Mouse (Mus musculus): ENCODE measurements around the gene Emc3. TPM values are rescaled to one million over a fixed set of nuclear protein-coding genes. Genes with fewer than 3 reads are reported as not detected.

Gene Emc3
- total RNA-seq (2012; rRNA removed) (52.7 and 62.2 TPM in 2 replicates), total RNA-seq (2014; rRNA removed) (87.5 and 90.9 TPM in 2 replicates), polyA plus RNA-seq (2012; ENCODE audit: insufficient read length, low read depth) (64.6 and 64.9 TPM in 2 replicates)

DNA sequence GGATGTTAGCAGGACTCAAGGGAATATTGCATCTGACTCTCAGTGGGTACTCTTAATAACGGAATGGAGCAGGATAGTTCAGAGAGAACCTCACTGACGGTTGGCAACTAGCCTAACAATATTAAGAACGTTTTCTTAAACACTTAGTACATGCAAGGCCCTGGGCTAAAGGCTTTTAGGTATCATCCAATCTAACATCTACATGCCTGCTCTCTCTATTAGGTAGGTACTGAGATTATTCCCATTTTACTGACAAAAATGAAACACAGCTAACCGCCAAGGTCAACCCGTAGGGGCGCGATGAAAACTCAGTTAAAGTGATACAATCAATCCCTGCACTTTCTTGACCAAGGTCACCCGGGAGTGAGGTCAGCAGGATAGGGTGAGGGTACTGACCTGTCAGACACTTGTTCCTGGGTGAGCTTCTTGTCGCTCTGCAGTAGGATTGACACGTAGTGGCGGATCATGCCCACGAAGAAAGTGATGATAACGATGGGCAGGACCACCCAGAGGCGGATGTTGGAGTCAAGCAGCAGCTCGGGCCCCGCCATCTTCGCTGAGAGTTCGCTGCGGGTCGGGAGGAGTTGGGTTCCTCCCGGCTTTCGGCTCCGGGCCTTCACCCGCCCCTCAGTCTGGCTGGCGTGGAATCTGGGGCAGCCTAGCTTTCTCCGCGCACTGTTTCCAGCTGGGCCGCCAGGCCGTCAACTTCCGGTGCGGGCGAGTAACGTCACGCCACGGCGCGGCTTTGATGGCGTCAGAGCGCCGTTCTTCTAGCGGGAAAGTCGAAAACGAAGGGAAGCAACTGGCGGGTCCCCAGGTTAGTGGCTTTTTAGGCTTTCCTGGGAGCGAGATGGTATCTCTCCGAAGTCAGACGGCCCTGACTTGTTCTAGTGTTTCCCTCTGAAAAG lies at the start of gene Emc3, which contains the start of gene Fancd2:
Emc3 (minus strand) TSS at position 721 of the 908 bp plus-strand sequence.
Fancd2 (plus strand) TSS at position 751 of the 908 bp plus-strand sequence.
- H3K27me3 ChIP-seq (replicated peaks), result no peaks in the 10 kb centered on the region
- dilution Hi-C loops (cut with MboI; ENCODE audit: extremely low pct_ligation_motif_present, extremely low pct_unique_long_range_greater_than_20kb, low sequenced_read_pairs) (no loop called here), in situ Hi-C loops (cut with MboI; ENCODE audit: low pct_ligation_motif_present, low pct_unique_long_range_greater_than_20kb, low sequenced_read_pairs) (no loop called here)
- peaks cover 18 to 46% of the 10 kb centered on the region in 2 experiments for H3K36me3 ChIP-seq (replicated peaks in 1 of 2; ENCODE audit: control insufficient read depth in 1 of 2, insufficient read depth in 1 of 2, low read length in 1 of 2)
- peaks cover 51% of the 10 kb centered on the region for H3K79me2 ChIP-seq (replicated peaks; ENCODE audit: control insufficient read depth, extremely low read depth, insufficient read depth, poor library complexity, severe bottlenecking)
- H3K9me3 ChIP-seq (replicated peaks; ENCODE audit: low read length), result no peaks in the 10 kb centered on the region
- peak within 1 kb of the TSS; percentile 78 for H3K9ac ChIP-seq (ENCODE audit: insufficient read depth, low read depth)
- H3K27ac ChIP-seq (ENCODE audit: insufficient read depth, low read depth), result peak within 1 kb of the TSS; percentile 18; the same call in 1 of the 2 replicates
- peak within 1 kb of the TSS; percentile 90 to 100 (median 95) for H3K4me3 ChIP-seq (replicated peaks in 1 of 3; ENCODE audit: low read depth in 2 of 3, low read length in 2 of 3, poor library complexity in 1 of 3)
- TF ChIP-seq KAT2A (IDR thresholded peaks at IDR 0.05; ENCODE audit: insufficient replicate concordance, low read length), result peak; percentile 94
- TF ChIP-seq TCF12 (IDR thresholded peaks at IDR 0.05; ENCODE audit: low read depth, low read length), result peak; percentile 87
- no peak for TF ChIP-seq UBTF (IDR thresholded peaks at IDR 0.05; ENCODE audit: low read depth, low read length)
- TF ChIP-seq NRF1 (IDR thresholded peaks at IDR 0.05; ENCODE audit: low read depth, low read length), result peak; percentile 45
- TF ChIP-seq HCFC1 (IDR thresholded peaks at IDR 0.05; ENCODE audit: low read depth, low read length), result peak; percentile 93
- peak; percentile 100 for TF ChIP-seq SIN3A (IDR thresholded peaks at IDR 0.05; ENCODE audit: low read length)
- peak; percentile 80 for TF ChIP-seq TBP (conservative IDR thresholded peaks at IDR 0.05; ENCODE audit: low read depth, low read length)
- peak; percentile 89 for TF ChIP-seq MAX (IDR thresholded peaks at IDR 0.05; ENCODE audit: low read length)
- TF ChIP-seq POLR2AphosphoS2 (IDR thresholded peaks at IDR 0.05; ENCODE audit: low read depth, low read length), result peak; percentile 67; the same call in 1 of the 2 replicates
- TF ChIP-seq ZMIZ1 (IDR thresholded peaks at IDR 0.05; ENCODE audit: low read depth, low read length), result peak; percentile 48; the same call in 1 of the 2 replicates
- TF ChIP-seq MYC (IDR thresholded peaks at IDR 0.05; ENCODE audit: low read depth, low read length), result peak; percentile 80
- no peak for TF ChIP-seq JUN (IDR thresholded peaks at IDR 0.05; ENCODE audit: insufficient read depth, low read depth, low read length)
- TF ChIP-seq E2F4 (IDR thresholded peaks at IDR 0.05; ENCODE audit: insufficient replicate concordance, low read depth, low read length), result peak; percentile 98
- peak; percentile 76; the same call in 1 of the 2 replicates for TF ChIP-seq IRF4 (IDR thresholded peaks at IDR 0.05; ENCODE audit: low read depth, low read length)
- TF ChIP-seq CHD1 (IDR thresholded peaks at IDR 0.05; ENCODE audit: low read depth, low read length), result no peak
- TF ChIP-seq GABPA (IDR thresholded peaks at IDR 0.05; ENCODE audit: insufficient replicate concordance, low read depth, low read length), result peak; percentile 82
- TF ChIP-seq ZNF384 (IDR thresholded peaks at IDR 0.05; ENCODE audit: low read depth, low read length), result peak; percentile 35; the same call in 1 of the 2 replicates
- TF ChIP-seq EP300 (IDR thresholded peaks at IDR 0.05; ENCODE audit: low read length), result no peak
- peak; percentile 63 for TF ChIP-seq ETS1 (conservative IDR thresholded peaks at IDR 0.05; ENCODE audit: low read depth, low read length)
- TF ChIP-seq USF2 (conservative IDR thresholded peaks at IDR 0.05; ENCODE audit: low read depth, low read length), result no peak
- no peak for TF ChIP-seq RAD21 (IDR thresholded peaks at IDR 0.05; ENCODE audit: low read depth, low read length)
- TF ChIP-seq MXI1 (IDR thresholded peaks at IDR 0.05; ENCODE audit: low read depth, low read length), result peak; percentile 96
- TF ChIP-seq POLR2A (IDR thresholded peaks at IDR 0.05; ENCODE audit: low read depth, low read length), result peak; percentile 88
- peak; percentile 98 for TF ChIP-seq ELF1 (IDR thresholded peaks at IDR 0.05; ENCODE audit: low read depth, low read length)
- no peak for TF ChIP-seq JUND (conservative IDR thresholded peaks at IDR 0.05; ENCODE audit: low read depth, low read length)
- no peak for TF ChIP-seq SMC3 (IDR thresholded peaks at IDR 0.05; ENCODE audit: low read depth, low read length)
- TF ChIP-seq NELFE (IDR thresholded peaks at IDR 0.05; ENCODE audit: low read depth, low read length), result peak; percentile 80
- no peak for TF ChIP-seq ZC3H11A (IDR thresholded peaks at IDR 0.05; ENCODE audit: low read depth, low read length)
- TF ChIP-seq MEF2A (IDR thresholded peaks at IDR 0.05; ENCODE audit: borderline replicate concordance, low read depth, low read length), result peak; percentile 82
- TF ChIP-seq ZKSCAN1 (IDR thresholded peaks at IDR 0.05; ENCODE audit: borderline replicate concordance, low read depth, low read length), result no peak; the same call in 1 of the 2 replicates
- peak within 1 kb of the TSS; percentile 85 for H3K4me2 ChIP-seq (ENCODE audit: insufficient read depth, low read depth, poor library complexity, severe bottlenecking)
- peaks cover 4 to 34% of the 10 kb centered on the region in 2 experiments for H3K4me1 ChIP-seq (ENCODE audit: control insufficient read depth in 1 of 2, insufficient read depth in 2 of 2)
- DNase-seq (ENCODE audit: extremely low read depth), result peak; percentile 86
